Mouse (Mus musculus) WW6 (cell line): ENCODE results near the gene Mark3.

Experiments used
- DNase-seq: peaks from one replicate; pipeline ENCODE4 v3.0.0-alpha.2; 2013; ENCODE audit warnings: low read depth, low spot score

Gene Mark3

GRCm38 (mm10) chr12:111674850-111675486 is 100.6 kb downstream of the Mark3 start:
- DNase-seq: no peak

GRCm38 (mm10) chr12:111675797-111676580 is 101.7 kb downstream of the Mark3 start:
- DNase-seq: no peak

- DNase-seq: no peak
Measured at GRCm38 (mm10) chr12:111677421-111677820, 103.1 kb downstream of the Mark3 start.

- peak; percentile 74 for DNase-seq
Measured at GRCm38 (mm10) chr12:111677882-111678669, 103.8 kb downstream of the Mark3 start, which contains the start of gene Trmt61a. Gene Trmt61a (plus strand): TSS chr12:111678105.

- no peak for DNase-seq
Measured at GRCm38 (mm10) chr12:111678670-111678933, 104.3 kb downstream of the Mark3 start.

- no peak for DNase-seq
Measured at GRCm38 (mm10) chr12:111678997-111679396, 104.7 kb downstream of the Mark3 start.

GRCm38 (mm10) chr12:111680661-111681060 is 106.3 kb downstream of the Mark3 start:
- DNase-seq: no peak

GRCm38 (mm10) chr12:111681305-111681704 is 107.0 kb downstream of the Mark3 start:
- no peak for DNase-seq

- no peak for DNase-seq
Measured at GRCm38 (mm10) chr12:111682003-111682402, 107.7 kb downstream of the Mark3 start.

- no peak for DNase-seq
Measured at GRCm38 (mm10) chr12:111682806-111683205, 108.5 kb downstream of the Mark3 start.

- no peak for DNase-seq
Measured at GRCm38 (mm10) chr12:111686390-111686789, 112.1 kb downstream of the Mark3 start.

GRCm38 (mm10) chr12:111687350-111688068 is 113.2 kb downstream of the Mark3 start:
- no peak for DNase-seq

GRCm38 (mm10) chr12:111688069-111688428 is 113.7 kb downstream of the Mark3 start:
- DNase-seq: no peak

GRCm38 (mm10) chr12:111689426-111689825 is 115.1 kb downstream of the Mark3 start:
- no peak for DNase-seq

- DNase-seq: no peak
Measured at GRCm38 (mm10) chr12:111691346-111691872, 117.1 kb downstream of the Mark3 start.

- no peak for DNase-seq
Measured at GRCm38 (mm10) chr12:111692899-111693298, 118.6 kb downstream of the Mark3 start.

- DNase-seq: no peak
Measured at GRCm38 (mm10) chr12:111693341-111694270, 119.3 kb downstream of the Mark3 start.

- DNase-seq: no peak
Measured at GRCm38 (mm10) chr12:111694271-111694781, 120.0 kb downstream of the Mark3 start.

- no peak for DNase-seq
Measured at GRCm38 (mm10) chr12:111694880-111695804, 120.8 kb downstream of the Mark3 start.
